Mouse (Mus musculus) ES-E14 (cell line): Measurements from ENCODE around the gene Grsf1. TPM values are rescaled to one million over a fixed set of nuclear protein-coding genes. Genes with fewer than 3 reads are reported as not detected.

Experiments used
- DNase-seq: peaks from one replicate; pipeline ENCODE4 v3.0.0-alpha.2; 2013; ENCODE audit warnings: low read depth, low spot score
- H3K27ac ChIP-seq: 2 replicates; pipeline ENCODE4 v1.5.1; 2012; ENCODE audit warnings: low read depth, mild to moderate bottlenecking, low read length, moderate library complexity, mixed read lengths; ENCODE audit not compliant: poor library complexity, insufficient read depth, severe bottlenecking
- H3K36me3 ChIP-seq: 2 replicates; pipeline ENCODE4 v1.6.1; 2012; ENCODE audit warnings: mild to moderate bottlenecking, low read length, moderate library complexity, mixed read lengths; ENCODE audit not compliant: control insufficient read depth, poor library complexity, insufficient read depth, severe bottlenecking
- H3K4me1 ChIP-seq, 2 experiments: fragments of 150-350 bp in 1 of 2; sonication (generic) in 1 of 2; 2 replicates each; pipeline ENCODE4 v1.6.1; 2012; ENCODE audit warnings: low read length in 2 of 2, mild to moderate bottlenecking in 1 of 2, mixed read lengths in 1 of 2; ENCODE audit not compliant: control insufficient read depth in 2 of 2, insufficient read depth in 2 of 2, poor library complexity in 1 of 2
- H3K4me3 ChIP-seq, 2 experiments: fragments of 150-350 bp in 1 of 2; sonication (generic) in 1 of 2; 2 replicates each; pipeline ENCODE4 v1.5.1; 2012; ENCODE audit warnings: low read length in 2 of 2, low read depth in 1 of 2, mild to moderate bottlenecking in 1 of 2, mixed read lengths in 1 of 2; ENCODE audit not compliant: insufficient read depth in 1 of 2, poor library complexity in 1 of 2, severe bottlenecking in 1 of 2
- H3K9ac ChIP-seq: 2 replicates; pipeline ENCODE4 v1.6.1; 2012; ENCODE audit warnings: low read depth, mild to moderate bottlenecking, low read length, mixed read lengths; ENCODE audit not compliant: poor library complexity, insufficient read depth, severe bottlenecking
- H3K9me3 ChIP-seq: fragments of 150-350 bp; sonication (generic); 2 replicates; pipeline ENCODE4 v1.6.1; 2012; ENCODE audit warnings: low read depth, mild to moderate bottlenecking, low read length; ENCODE audit not compliant: control insufficient read depth, insufficient read depth
- CHD2 ChIP-seq: IDR thresholded peaks from 2 replicates; pipeline ENCODE4 v1.6.1; 2014; ENCODE audit warnings: mild to moderate bottlenecking, low read depth, low read length, inconsistent platforms
- HCFC1 ChIP-seq: IDR thresholded peaks from 2 replicates; pipeline ENCODE4 v1.6.1; 2012; ENCODE audit warnings: low read length, inconsistent platforms, borderline replicate concordance; ENCODE audit not compliant: insufficient read depth
- MAFK ChIP-seq: IDR thresholded peaks from 2 replicates; pipeline ENCODE4 v1.6.1; 2014; ENCODE audit warnings: mild to moderate bottlenecking, low read depth, low read length, inconsistent platforms; ENCODE audit not compliant: insufficient read depth
- ZC3H11A ChIP-seq: IDR thresholded peaks from 2 replicates; pipeline ENCODE4 v1.6.1; 2012; ENCODE audit warnings: low read depth, mild to moderate bottlenecking, inconsistent platforms, low read length, borderline replicate concordance
- ZNF384 ChIP-seq: IDR thresholded peaks from 2 replicates; pipeline ENCODE4 v1.6.1; 2012; ENCODE audit warnings: low read depth, low read length, inconsistent platforms
- in situ Hi-C, 2 experiments: fragments of 600-800 bp; cut with MboI; formaldehyde crosslinking; loops; one replicate each; pipeline ENCODE4 v1.15.1; 2025; ENCODE audit warnings: low sequenced_read_pairs in 2 of 2, inconsistent platforms in 1 of 2; ENCODE audit not compliant: unreplicated experiment in 2 of 2
- total RNA-seq: library from RNA; depleted of rRNA; stranded (reverse); fragments of 300-350 nt; gene quantifications from 2 replicates; pipeline ENCODE4 v1.2.3, GENCODE M21; 2012

The Grsf1 gene
- total RNA-seq, 1 experiment = 54.2 TPM

DNA sequence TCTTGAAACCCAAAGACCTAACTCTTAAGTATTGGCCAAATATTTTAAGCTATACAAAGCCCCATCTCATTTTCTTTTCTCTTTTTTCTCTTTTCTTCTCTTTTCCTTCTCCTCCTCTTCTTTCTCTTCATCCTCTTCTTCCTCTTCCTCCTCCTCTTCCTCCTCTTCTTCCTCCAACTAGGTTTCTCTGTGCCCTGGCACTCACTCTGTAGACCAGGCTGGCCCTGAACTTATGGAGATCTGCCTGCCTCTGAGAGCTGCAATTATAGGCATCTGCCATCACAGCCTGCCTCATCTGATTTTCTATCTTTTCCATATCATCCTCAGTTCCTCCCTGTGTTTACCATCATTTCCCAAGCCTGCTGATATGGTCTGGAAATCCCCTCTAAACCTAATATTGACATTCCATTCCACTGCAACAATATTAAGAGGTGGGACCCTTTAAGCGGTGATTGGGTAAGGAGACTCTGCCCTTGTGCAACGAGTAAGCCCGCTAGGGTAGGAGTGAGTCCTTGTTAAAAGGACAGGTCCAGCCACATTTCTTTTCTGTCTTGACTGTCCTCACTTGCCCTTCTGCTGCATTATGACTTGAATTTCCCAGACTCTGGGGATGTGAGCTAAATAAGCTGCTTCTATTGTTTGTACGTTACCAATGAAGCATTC, 23.4 kb upstream of the Grsf1 start:
- TF ChIP-seq HCFC1 = no peak
- no peak for TF ChIP-seq ZC3H11A
- TF ChIP-seq MAFK = no peak
- TF ChIP-seq ZNF384 = no peak
- no peak for TF ChIP-seq CHD2
- DNase-seq = no peak
- Histone ChIP-seq H3K4me1 (no peaks in the 10 kb centered on the region), H3K9ac (no peak overlapping the region), H3K36me3 (no peaks in the 10 kb centered on the region), H3K4me3 (no peak overlapping the region), H3K27ac (no peak overlapping the region), H3K9me3 (no peaks in the 10 kb centered on the region)
- in situ Hi-C loops = no loop called here

DNA sequence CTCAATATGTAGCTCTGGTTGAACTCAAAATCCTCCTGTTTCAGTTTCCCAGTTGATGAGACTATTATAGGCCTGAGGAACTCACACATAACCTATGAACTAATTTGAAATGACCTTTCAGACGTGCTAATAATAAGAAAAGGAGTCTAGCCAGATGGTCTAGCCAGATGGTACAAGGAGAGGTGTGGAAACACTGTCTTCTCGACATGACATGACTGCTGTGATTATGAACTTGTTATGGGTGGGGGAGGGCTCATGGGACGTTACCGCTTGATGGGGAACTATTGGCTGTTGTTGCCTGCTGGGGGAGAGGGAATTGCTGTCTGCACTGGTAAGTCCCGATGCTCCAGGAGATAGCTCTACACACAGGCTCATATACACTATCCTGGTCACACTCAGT, 21.3 kb upstream of the Grsf1 start:
- H3K36me3 ChIP-seq = no peaks in the 10 kb centered on the region
- H3K27ac ChIP-seq = no peak overlapping the region
- no peak for DNase-seq
- H3K4me1 ChIP-seq = no peaks in the 10 kb centered on the region
- H3K9ac ChIP-seq = no peak overlapping the region
- no peak for TF ChIP-seq MAFK
- no peak for TF ChIP-seq ZNF384
- no peak for TF ChIP-seq ZC3H11A
- TF ChIP-seq CHD2 = no peak
- no peak for TF ChIP-seq HCFC1
- H3K9me3 ChIP-seq = no peaks in the 10 kb centered on the region
- in situ Hi-C loops = no loop called here
- H3K4me3 ChIP-seq = no peak overlapping the region

DNA sequence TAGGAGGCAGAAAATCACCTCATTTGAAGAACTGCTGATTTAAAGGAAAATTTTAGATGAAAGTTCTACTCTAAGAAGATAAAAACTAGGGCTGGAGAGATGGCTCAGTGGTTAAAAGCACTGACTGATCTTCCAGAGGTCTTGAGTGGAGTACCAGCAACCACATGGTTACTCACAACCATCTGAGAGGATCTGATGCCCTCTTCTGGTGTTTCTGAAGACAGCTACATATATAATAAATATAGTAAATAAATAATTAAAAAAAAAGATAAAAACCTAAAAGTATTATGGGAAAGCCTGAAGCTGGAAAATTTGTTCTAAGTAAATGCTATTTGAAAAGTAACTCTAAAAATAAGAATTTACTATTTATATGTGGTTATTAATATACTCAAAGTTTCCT, 17.1 kb upstream of the Grsf1 start:
- no peak overlapping the region for H3K27ac ChIP-seq
- TF ChIP-seq HCFC1 (no peak), ZC3H11A (no peak), ZNF384 (no peak), MAFK (no peak), CHD2 (no peak)
- no peak for DNase-seq
- in situ Hi-C loops = no loop called here
- H3K36me3 ChIP-seq = no peaks in the 10 kb centered on the region
- H3K9ac ChIP-seq = no peak overlapping the region
- H3K4me1 ChIP-seq = peaks cover 0 to 3% of the 10 kb centered on the region in 2 experiments; a peak in 2 of 4 replicates
- no peaks in the 10 kb centered on the region for H3K9me3 ChIP-seq
- H3K4me3 ChIP-seq = no peak overlapping the region

DNA sequence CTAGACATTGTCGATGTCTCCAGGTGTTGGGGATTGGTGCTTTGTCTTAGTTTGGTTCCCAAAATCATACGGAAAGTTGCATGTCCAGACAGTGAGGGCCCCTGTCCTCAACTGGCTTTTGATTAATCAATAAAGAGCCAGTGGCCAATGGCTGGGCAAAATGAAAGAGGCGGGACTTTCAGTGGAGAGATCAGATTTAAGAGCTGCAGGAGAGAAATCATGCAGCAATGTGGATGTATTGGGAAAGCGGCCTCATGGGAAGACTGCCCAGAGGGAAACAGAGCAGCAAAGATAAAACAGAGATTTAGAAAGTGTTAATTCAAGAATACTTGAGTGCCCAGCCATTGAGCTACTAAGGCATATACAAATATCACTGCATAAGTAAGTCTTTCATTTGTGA, 16.6 kb upstream of the Grsf1 start:
- H3K9me3 ChIP-seq = no peaks in the 10 kb centered on the region
- in situ Hi-C loops = no loop called here
- H3K27ac ChIP-seq = no peak overlapping the region
- H3K36me3 ChIP-seq = no peaks in the 10 kb centered on the region
- no peak overlapping the region for H3K9ac ChIP-seq
- no peak overlapping the region for H3K4me3 ChIP-seq
- DNase-seq = no peak
- TF ChIP-seq ZC3H11A (no peak), CHD2 (no peak), ZNF384 (no peak), HCFC1 (no peak), MAFK (no peak)
- peaks cover 0 to 3% of the 10 kb centered on the region in 2 experiments; a peak in 2 of 4 replicates for H3K4me1 ChIP-seq
